Comparison of ENCODE assay signal across 20 mouse cellular contexts in genomic region chr7:28651157-28651556, GRCm38 (mm10). TPM values are rescaled to one million over a fixed set of nuclear protein-coding genes. Genes with fewer than 3 reads are reported as not detected.
DNase-seq lines count a peak whose midpoint lies in the region; ATAC-seq and TF ChIP-seq lines count a peak whose summit lies in the region.
"Had no signal": no experiment of that assay in that cellular context is flagged by ENCODE, and none has a peak within 500 bp of the region (broad histone marks: within the 10 kb centered on the region; RNA-seq: fewer than 3 reads in every experiment).

No protein-coding gene starts in this region.

- no peak for TF ChIP-seq POLR2A in brain, embryonic 14.5 days (IDR thresholded peaks at IDR 0.05; ENCODE audit: borderline replicate concordance, extremely low read depth, insufficient read depth, insufficient read length, poor library complexity, severe bottlenecking)

- DNase-seq in hindbrain, postnatal 0 days (ENCODE audit: low spot score) = no peak
- peak; percentile 8 for DNase-seq in lung, postnatal 36 days
- no peak for DNase-seq in lung, postnatal 25 days (ENCODE audit: low spot score)
- no peak for DNase-seq in brain, embryonic 14.5 days (ENCODE audit: low read depth)
- DNase-seq in retina, postnatal 1 day = no peak
- no peak for DNase-seq in left cerebral cortex, adult 18-20 months (ENCODE audit: low spot score in 2 of 2)
- DNase-seq: adrenal gland, postnatal 10 days; heart, postnatal 4 days; kidney, postnatal 25 days; layer of hippocampus, postnatal 36 days; lung, postnatal 4 days had no signal

- H3K27ac ChIP-seq in hindbrain, postnatal 0 days = no peak overlapping the region
- H3K27ac ChIP-seq in hindbrain, embryonic 13.5 days = no peak overlapping the region
- H3K27ac ChIP-seq: limb, embryonic 15.5 days; midbrain, embryonic 12.5 days had no signal

- no peak overlapping the region for H3K9ac ChIP-seq in hindbrain, postnatal 0 days (replicated peaks; ENCODE audit: low read length)
- no peak overlapping the region for H3K9ac ChIP-seq in hindbrain, embryonic 13.5 days
- H3K9ac ChIP-seq: heart, embryonic 12.5 days; limb, embryonic 15.5 days; midbrain, embryonic 12.5 days had no signal

- ATAC-seq in hindbrain, postnatal 0 days = no peak
- no peak for ATAC-seq in hindbrain, embryonic 13.5 days (ENCODE audit: low FRiP score)
- ATAC-seq: forebrain, embryonic 14.5 days had no signal

- H3K36me3 ChIP-seq in hindbrain, postnatal 0 days (ENCODE audit: insufficient read depth, low read length) = no peaks in the 10 kb centered on the region
- H3K36me3 ChIP-seq in hindbrain, embryonic 13.5 days = no peaks in the 10 kb centered on the region
- H3K36me3 ChIP-seq in E14TG2a.4 (ENCODE audit: insufficient read depth, low read length) = no peaks in the 10 kb centered on the region
- H3K36me3 ChIP-seq: heart, embryonic 12.5 days; limb, embryonic 15.5 days; midbrain, embryonic 12.5 days had no signal

- no peak overlapping the region for H3K4me3 ChIP-seq in hindbrain, postnatal 0 days (ENCODE audit: low read length)
- no peak overlapping the region for H3K4me3 ChIP-seq in hindbrain, embryonic 13.5 days
- H3K4me3 ChIP-seq in E14TG2a.4 (replicated peaks; ENCODE audit: low read length) = no peak overlapping the region
- H3K4me3 ChIP-seq: heart, embryonic 12.5 days; limb, embryonic 15.5 days; midbrain, embryonic 12.5 days had no signal

- 88% methylated on average over 2 of the region's 2 CpGs for WGBS in hindbrain, postnatal 0 days
- 93% methylated on average over 2 of the region's 2 CpGs for WGBS in hindbrain, embryonic 13.5 days

- H3K4me2 ChIP-seq in hindbrain, postnatal 0 days (ENCODE audit: low read depth, low read length) = no peak overlapping the region
- H3K4me2 ChIP-seq in hindbrain, embryonic 13.5 days = no peak overlapping the region
- H3K4me2 ChIP-seq: heart, embryonic 12.5 days; limb, embryonic 15.5 days; midbrain, embryonic 12.5 days had no signal

- H3K27me3 ChIP-seq in hindbrain, postnatal 0 days (ENCODE audit: insufficient read depth, low read length) = no peaks in the 10 kb centered on the region
- no peaks in the 10 kb centered on the region for H3K27me3 ChIP-seq in hindbrain, embryonic 13.5 days
- no peaks in the 10 kb centered on the region for H3K27me3 ChIP-seq in E14TG2a.4 (ENCODE audit: insufficient read depth, low read length)
- H3K27me3 ChIP-seq: heart, embryonic 12.5 days; limb, embryonic 15.5 days; midbrain, embryonic 12.5 days had no signal

- peak; percentile 40 for TF ChIP-seq CTCF in hindbrain, postnatal 0 days (IDR thresholded peaks at IDR 0.05; ENCODE audit: low read depth)
- peak; percentile 36; the same call in 1 of the 2 replicates for TF ChIP-seq CTCF in E14TG2a.4 (conservative IDR thresholded peaks at IDR 0.05; ENCODE audit: low read length)
- peak; percentile 26; the same call in 1 of the 2 replicates for TF ChIP-seq CTCF in brain, embryonic 14.5 days (IDR thresholded peaks at IDR 0.05; ENCODE audit: borderline replicate concordance, extremely low read depth, insufficient read depth, insufficient read length)

- H3K4me1 ChIP-seq in hindbrain, postnatal 0 days (ENCODE audit: insufficient read depth, low read length) = no peaks in the 10 kb centered on the region
- H3K4me1 ChIP-seq in hindbrain, embryonic 13.5 days (replicated peaks) = no peaks in the 10 kb centered on the region
- H3K4me1 ChIP-seq in E14TG2a.4 (replicated peaks; ENCODE audit: low read depth, low read length) = peaks cover 42% of the 10 kb centered on the region
- H3K4me1 ChIP-seq: heart, embryonic 12.5 days; limb, embryonic 15.5 days; midbrain, embryonic 12.5 days had no signal

- H3K9me3 ChIP-seq in hindbrain, postnatal 0 days (ENCODE audit: low read length) = no peaks in the 10 kb centered on the region
- H3K9me3 ChIP-seq in hindbrain, embryonic 13.5 days = 0 out of 2 replicates have a peak, but pooled peaks cover 3% of the 10 kb centered on the region
- H3K9me3 ChIP-seq in E14TG2a.4 (ENCODE audit: low read length) = peaks cover 3% of the 10 kb centered on the region; the same call in 1 of the 2 replicates
- H3K9me3 ChIP-seq: limb, embryonic 15.5 days; midbrain, embryonic 12.5 days had no signal

RNA-seq across cellular contexts. Expression of gene Acp7, which starts 20.0 kb away (rescaled TPM):
- 0.25 and 1.2 TPM in 2 replicates for total RNA-seq in hindbrain, postnatal 0 days (2014; rRNA removed)
- polyA plus RNA-seq in hindbrain, postnatal 0 days (2015; fragmentation: Nextera tagmentation; extraction: Ambion mirVana) = 0.28 and 0.56 TPM in 2 replicates
- not detected in 2 replicates for polyA plus RNA-seq in hindbrain, embryonic 13.5 days (2015; fragmentation: Nextera tagmentation; extraction: Ambion mirVana)
- polyA plus RNA-seq in brain, embryonic 14.5 days (2012; rRNA removed) = 0.11 and 0.30 TPM in 2 replicates
- 1 to 10 TPM; 2.2 to 2.4 TPM for total RNA-seq in left cerebral cortex, adult 18-20 months (2021)
- total RNA-seq: adrenal gland, postnatal 10 days; gastrocnemius, adult 8-10 months; heart, postnatal 4 days had no signal
- polyA plus RNA-seq: forebrain, embryonic 14.5 days; heart, embryonic 12.5 days; intestine, embryonic 14.5 days; midbrain, embryonic 12.5 days; stomach, embryonic 14.5 days had no signal

RNA-seq across cellular contexts. Expression of gene Fbxo27, which starts 41.5 kb away (rescaled TPM):
- 5.0 and 6.1 TPM in 2 replicates for total RNA-seq in hindbrain, postnatal 0 days (2014; rRNA removed)
- 9.0 and 10.2 TPM in 2 replicates for polyA plus RNA-seq in hindbrain, postnatal 0 days (2015; fragmentation: Nextera tagmentation; extraction: Ambion mirVana)
- polyA plus RNA-seq in hindbrain, embryonic 13.5 days (2015; fragmentation: Nextera tagmentation; extraction: Ambion mirVana) = 7.0 and 7.4 TPM in 2 replicates
- 18.0 and 22.0 TPM in 2 replicates for polyA plus RNA-seq in brain, embryonic 14.5 days (2012; rRNA removed)
- total RNA-seq in left cerebral cortex, adult 18-20 months (2021) = 10 to 100 TPM; 24.6 TPM

RNA-seq across cellular contexts. Expression of gene Pak4, which starts 53.2 kb away (rescaled TPM):
- total RNA-seq in hindbrain, postnatal 0 days (2014; rRNA removed) = 14.8 and 20.3 TPM in 2 replicates
- 13.2 and 14.0 TPM in 2 replicates for polyA plus RNA-seq in hindbrain, postnatal 0 days (2015; fragmentation: Nextera tagmentation; extraction: Ambion mirVana)
- 21.5 and 22.1 TPM in 2 replicates for polyA plus RNA-seq in hindbrain, embryonic 13.5 days (2015; fragmentation: Nextera tagmentation; extraction: Ambion mirVana)
- polyA plus RNA-seq in brain, embryonic 14.5 days (2012; rRNA removed) = 18.9 and 21.3 TPM in 2 replicates
- 1 to 10 TPM; 8.6 to 8.8 TPM for total RNA-seq in left cerebral cortex, adult 18-20 months (2021)

RNA-seq across cellular contexts. Expression of gene Samd4b, which starts 53.2 kb away (rescaled TPM):
- total RNA-seq in hindbrain, postnatal 0 days (2014; rRNA removed) = 58.8 and 60.5 TPM in 2 replicates
- polyA plus RNA-seq in hindbrain, postnatal 0 days (2015; fragmentation: Nextera tagmentation; extraction: Ambion mirVana) = 17.7 and 19.7 TPM in 2 replicates
- polyA plus RNA-seq in hindbrain, embryonic 13.5 days (2015; fragmentation: Nextera tagmentation; extraction: Ambion mirVana) = 20.7 and 21.6 TPM in 2 replicates
- 83.9 and 92.0 TPM in 2 replicates for polyA plus RNA-seq in brain, embryonic 14.5 days (2012; rRNA removed)
- 10 to 100 TPM; 67.8 to 80.1 TPM for total RNA-seq in left cerebral cortex, adult 18-20 months (2021)
